Mouse (Mus musculus): Measurements from ENCODE around the gene Trnau1ap. TPM values are rescaled to one million over a fixed set of nuclear protein-coding genes. Genes with fewer than 3 reads are reported as not detected.
"Not testable (repeated sequence)": the region's sequence is repeated elsewhere in the genome, so short reads cannot be mapped to it uniquely, and the experiment has no call there.

The Trnau1ap gene
- polyA plus RNA-seq, 1 experiment from 2014 or later: 79.5 TPM

GRCm38 (mm10) chr4:132299849-132300248, 29.5 kb downstream of the Trnau1ap start:
- Histone ChIP-seq H3K4me3 (ENCODE audit: low read length) (no peak overlapping the region), H3K27ac (ENCODE audit: low read depth, low read length) (no peak overlapping the region), H3K4me1 (ENCODE audit: control insufficient read depth, insufficient read depth, low read length) (peaks cover 4% of the 10 kb centered on the region; the same call in 1 of the 2 replicates), H3K36me3 (ENCODE audit: control insufficient read depth, insufficient read depth, low read length) (no peaks in the 10 kb centered on the region), H3K9me3 (ENCODE audit: control insufficient read depth, low read length) (no peaks in the 10 kb centered on the region), H3K27me3 (ENCODE audit: control insufficient read depth, insufficient read depth, low read length) (no peaks in the 10 kb centered on the region), H3K4me2 (replicated peaks; ENCODE audit: low read depth, low read length) (no peak overlapping the region), H3K9ac (ENCODE audit: low read depth, low read length) (no peak overlapping the region)
- no peak for ATAC-seq (ENCODE audit: low FRiP score, low TSS enrichment)
- WGBS: 92% methylated on average over 1 of the region's 1 CpGs

- H3K9me3 ChIP-seq (ENCODE audit: control insufficient read depth, low read length): peaks cover 3% of the 10 kb centered on the region; the same call in 1 of the 2 replicates
- H3K4me1 ChIP-seq (ENCODE audit: control insufficient read depth, insufficient read depth, low read length): no peaks in the 10 kb centered on the region
- no peak overlapping the region for H3K4me3 ChIP-seq (ENCODE audit: low read length)
- no peaks in the 10 kb centered on the region for H3K27me3 ChIP-seq (ENCODE audit: control insufficient read depth, insufficient read depth, low read length)
- H3K9ac ChIP-seq (ENCODE audit: low read depth, low read length): no peak overlapping the region
- no peak for ATAC-seq (ENCODE audit: low FRiP score, low TSS enrichment)
- H3K4me2 ChIP-seq (replicated peaks; ENCODE audit: low read depth, low read length): no peak overlapping the region
- H3K36me3 ChIP-seq (ENCODE audit: control insufficient read depth, insufficient read depth, low read length): peaks cover 15% of the 10 kb centered on the region
- H3K27ac ChIP-seq (ENCODE audit: low read depth, low read length): no peak overlapping the region
- WGBS: 51% methylated on average over 8 of the region's 8 CpGs
These were observed 33.5 kb downstream of the Trnau1ap start for GRCm38 (mm10) chr4:132295696-132296390.

GRCm38 (mm10) chr4:132293682-132294240, 35.6 kb downstream of the Trnau1ap start:
- no peak for ATAC-seq (ENCODE audit: low FRiP score, low TSS enrichment)
- Histone ChIP-seq H3K4me3 (ENCODE audit: low read length) (no peak overlapping the region), H3K36me3 (ENCODE audit: control insufficient read depth, insufficient read depth, low read length) (peaks cover 21% of the 10 kb centered on the region), H3K4me1 (ENCODE audit: control insufficient read depth, insufficient read depth, low read length) (no peaks in the 10 kb centered on the region), H3K27me3 (ENCODE audit: control insufficient read depth, insufficient read depth, low read length) (no peaks in the 10 kb centered on the region), H3K9ac (ENCODE audit: low read depth, low read length) (no peak overlapping the region), H3K4me2 (replicated peaks; ENCODE audit: low read depth, low read length) (no peak overlapping the region), H3K9me3 (ENCODE audit: control insufficient read depth, low read length) (peaks cover 3% of the 10 kb centered on the region; the same call in 1 of the 2 replicates), H3K27ac (ENCODE audit: low read depth, low read length) (no peak overlapping the region)
- WGBS: 65% methylated on average over 7 of the region's 7 CpGs

GRCm38 (mm10) chr4:132292988-132293387, 36.4 kb downstream of the Trnau1ap start:
- Histone ChIP-seq H3K4me2 (replicated peaks; ENCODE audit: low read depth, low read length) (no peak overlapping the region), H3K27me3 (ENCODE audit: control insufficient read depth, insufficient read depth, low read length) (no peaks in the 10 kb centered on the region), H3K9me3 (ENCODE audit: control insufficient read depth, low read length) (peaks cover 3% of the 10 kb centered on the region; the same call in 1 of the 2 replicates), H3K4me3 (ENCODE audit: low read length) (no peak overlapping the region), H3K36me3 (ENCODE audit: control insufficient read depth, insufficient read depth, low read length) (peaks cover 21% of the 10 kb centered on the region), H3K4me1 (ENCODE audit: control insufficient read depth, insufficient read depth, low read length) (no peaks in the 10 kb centered on the region), H3K9ac (ENCODE audit: low read depth, low read length) (no peak overlapping the region), H3K27ac (ENCODE audit: low read depth, low read length) (no peak overlapping the region)
- no peak for ATAC-seq (ENCODE audit: low FRiP score, low TSS enrichment)
- 44% methylated on average over 4 of the region's 4 CpGs for WGBS

GRCm38 (mm10) chr4:132291624-132292335, 37.6 kb downstream of the Trnau1ap start:
- Histone ChIP-seq H3K27me3 (ENCODE audit: control insufficient read depth, insufficient read depth, low read length) (no peaks in the 10 kb centered on the region), H3K27ac (ENCODE audit: low read depth, low read length) (no peak overlapping the region), H3K4me2 (replicated peaks; ENCODE audit: low read depth, low read length) (no peak overlapping the region), H3K4me1 (ENCODE audit: control insufficient read depth, insufficient read depth, low read length) (no peaks in the 10 kb centered on the region), H3K4me3 (ENCODE audit: low read length) (no peak overlapping the region), H3K9ac (ENCODE audit: low read depth, low read length) (no peak overlapping the region), H3K36me3 (ENCODE audit: control insufficient read depth, insufficient read depth, low read length) (peaks cover 21% of the 10 kb centered on the region), H3K9me3 (ENCODE audit: control insufficient read depth, low read length) (peaks cover 3% of the 10 kb centered on the region; the same call in 1 of the 2 replicates)
- no peak for ATAC-seq (ENCODE audit: low FRiP score, low TSS enrichment)
- WGBS: 86% methylated on average over 12 of the region's 12 CpGs

- no peak overlapping the region for H3K4me3 ChIP-seq (ENCODE audit: low read length)
- no peaks in the 10 kb centered on the region for H3K27me3 ChIP-seq (ENCODE audit: control insufficient read depth, insufficient read depth, low read length)
- WGBS: 82% methylated on average over 4 of the region's 4 CpGs
- no peak overlapping the region for H3K27ac ChIP-seq (ENCODE audit: low read depth, low read length)
- peaks cover 3% of the 10 kb centered on the region; the same call in 1 of the 2 replicates for H3K9me3 ChIP-seq (ENCODE audit: control insufficient read depth, low read length)
- peaks cover 26% of the 10 kb centered on the region for H3K36me3 ChIP-seq (ENCODE audit: control insufficient read depth, insufficient read depth, low read length)
- ATAC-seq (ENCODE audit: low FRiP score, low TSS enrichment): no peak
- no peaks in the 10 kb centered on the region for H3K4me1 ChIP-seq (ENCODE audit: control insufficient read depth, insufficient read depth, low read length)
- H3K4me2 ChIP-seq (replicated peaks; ENCODE audit: low read depth, low read length): no peak overlapping the region
- no peak overlapping the region for H3K9ac ChIP-seq (ENCODE audit: low read depth, low read length)
These were observed 38.3 kb downstream of the Trnau1ap start for GRCm38 (mm10) chr4:132291056-132291455.

- not testable (repeated sequence) for H3K9ac ChIP-seq (ENCODE audit: low read depth, low read length); H3K4me2 ChIP-seq (replicated peaks; ENCODE audit: low read depth, low read length); H3K27me3 ChIP-seq (ENCODE audit: control insufficient read depth, insufficient read depth, low read length); H3K9me3 ChIP-seq (ENCODE audit: control insufficient read depth, low read length); H3K27ac ChIP-seq (ENCODE audit: low read depth, low read length); ATAC-seq (ENCODE audit: low FRiP score, low TSS enrichment); H3K4me3 ChIP-seq (ENCODE audit: low read length); H3K4me1 ChIP-seq (ENCODE audit: control insufficient read depth, insufficient read depth, low read length)
- peaks cover 42% of the 10 kb centered on the region for H3K36me3 ChIP-seq (ENCODE audit: control insufficient read depth, insufficient read depth, low read length)
- WGBS: 92% methylated on average over 3 of the region's 5 CpGs
These were observed 40.5 kb downstream of the Trnau1ap start for GRCm38 (mm10) chr4:132288840-132289239.

GRCm38 (mm10) chr4:132275949-132276348, 53.4 kb downstream of the Trnau1ap start:
- Histone ChIP-seq H3K9me3 (ENCODE audit: control insufficient read depth, low read length) (no peaks in the 10 kb centered on the region), H3K4me3 (ENCODE audit: low read length) (no peak overlapping the region), H3K4me1 (ENCODE audit: control insufficient read depth, insufficient read depth, low read length) (peaks cover 8% of the 10 kb centered on the region; the same call in 1 of the 2 replicates), H3K27me3 (ENCODE audit: control insufficient read depth, insufficient read depth, low read length) (no peaks in the 10 kb centered on the region), H3K27ac (ENCODE audit: low read depth, low read length) (no peak overlapping the region), H3K9ac (ENCODE audit: low read depth, low read length) (no peak overlapping the region), H3K4me2 (replicated peaks; ENCODE audit: low read depth, low read length) (no peak overlapping the region), H3K36me3 (ENCODE audit: control insufficient read depth, insufficient read depth, low read length) (no peaks in the 10 kb centered on the region)
- WGBS: 83% methylated on average over 3 of the region's 3 CpGs
- ATAC-seq (ENCODE audit: low FRiP score, low TSS enrichment): no peak

Measured in kidney, embryonic 14.5 days (tissue).